Mouse (Mus musculus) olfactory bulb, adult 2 months (tissue): ENCODE results near the gene Slc25a42. TPM values are rescaled to one million over a fixed set of nuclear protein-coding genes. Genes with fewer than 3 reads are reported as not detected.

Experiments
- H3K27ac ChIP-seq: fragments of 200-500 bp; 2 replicates; pipeline ENCODE4 v1.5.1; 2012; ENCODE audit warnings: low read depth, low read length; ENCODE audit not compliant: insufficient read depth
- H3K4me1 ChIP-seq: fragments of 200-500 bp; 2 replicates; pipeline ENCODE4 v1.6.1; 2012; ENCODE audit warnings: low read length; ENCODE audit not compliant: control insufficient read depth, insufficient read depth
- H3K4me3 ChIP-seq: fragments of 200-500 bp; 2 replicates; pipeline ENCODE4 v1.5.1; 2012; ENCODE audit warnings: mild to moderate bottlenecking, low read depth, low read length, moderate library complexity; ENCODE audit not compliant: insufficient read depth
- CTCF ChIP-seq: fragments of 200-500 bp; IDR thresholded peaks from 2 replicates; pipeline ENCODE4 v1.5.1; 2012; ENCODE audit warnings: low read depth, mild to moderate bottlenecking, low read length, moderate library complexity; ENCODE audit not compliant: insufficient read depth
- POLR2A ChIP-seq: fragments of 200-500 bp; IDR thresholded peaks from 2 replicates; pipeline ENCODE4 v1.6.1; 2012; ENCODE audit warnings: mild to moderate bottlenecking, low read depth, low read length, moderate library complexity; ENCODE audit not compliant: insufficient read depth
- WGBS: fragments of 180-500 bp; shearing (Covaris S2); methylation state at CpG from one replicate; pipeline ENCODE4 v1.1.7; 2018; 5-methylcytosine and 5-hydroxymethylcytosine counted together
- polyA plus RNA-seq: library from polyadenylated mRNA; stranded (reverse); fragments of >200 nt; gene quantifications from 2 replicates; pipeline ENCODE4 v1.2.4, GENCODE M21; 2012; ENCODE audit warnings: low replicate concordance; ENCODE audit not compliant: missing spikeins, insufficient read depth, insufficient read length

The Slc25a42 gene
- polyA plus RNA-seq, 1 experiment: not detected

GRCm38 (mm10) chr8:70181903-70182252, 30.2 kb downstream of the Slc25a42 start:
- WGBS: 69% methylated on average over 2 of the region's 2 CpGs
- Histone ChIP-seq H3K27ac (no peak overlapping the region), H3K4me1 (peaks cover 5% of the 10 kb centered on the region; the same call in 1 of the 2 replicates), H3K4me3 (no peak overlapping the region)
- no peak for TF ChIP-seq POLR2A
- TF ChIP-seq CTCF: no peak

GRCm38 (mm10) chr8:70181212-70181902, 30.7 kb downstream of the Slc25a42 start:
- H3K4me1 ChIP-seq: peaks cover 8% of the 10 kb centered on the region; the same call in 1 of the 2 replicates
- H3K27ac ChIP-seq: no peak overlapping the region
- TF ChIP-seq POLR2A (no peak), CTCF (no peak)
- 89% methylated on average over 16 of the region's 16 CpGs for WGBS
- no peak overlapping the region for H3K4me3 ChIP-seq

- H3K4me3 ChIP-seq: no peak overlapping the region
- no peak for TF ChIP-seq POLR2A
- TF ChIP-seq CTCF: no peak
- WGBS: 90% methylated on average over 4 of the region's 4 CpGs
- H3K4me1 ChIP-seq: peaks cover 15% of the 10 kb centered on the region
- no peak overlapping the region for H3K27ac ChIP-seq
Measured at GRCm38 (mm10) chr8:70179082-70179481, 33.0 kb downstream of the Slc25a42 start.

- Histone ChIP-seq H3K4me1 (peaks cover 20% of the 10 kb centered on the region), H3K27ac (no peak overlapping the region), H3K4me3 (no peak overlapping the region)
- TF ChIP-seq POLR2A: no peak
- no peak for TF ChIP-seq CTCF
- WGBS: 93% methylated on average over 2 of the region's 2 CpGs
Measured at GRCm38 (mm10) chr8:70178231-70178630, 33.9 kb downstream of the Slc25a42 start.

GRCm38 (mm10) chr8:70174079-70174478, 38.0 kb downstream of the Slc25a42 start:
- WGBS: 38% methylated on average over 7 of the region's 7 CpGs
- Histone ChIP-seq H3K4me1 (peaks cover 21% of the 10 kb centered on the region), H3K4me3 (peak overlapping the region; percentile 27), H3K27ac (peak overlapping the region; percentile 93)
- TF ChIP-seq POLR2A (no peak), CTCF (no peak)

- no peak overlapping the region; the same call in 1 of the 2 replicates for H3K4me3 ChIP-seq
- peak overlapping the region; percentile 93; the same call in 1 of the 2 replicates for H3K27ac ChIP-seq
- TF ChIP-seq CTCF (no peak), POLR2A (no peak)
- 54% methylated on average over 5 of the region's 5 CpGs for WGBS
- peaks cover 21% of the 10 kb centered on the region for H3K4me1 ChIP-seq
Measured at GRCm38 (mm10) chr8:70173320-70173719, 38.8 kb downstream of the Slc25a42 start.

- TF ChIP-seq CTCF (no peak), POLR2A (peak; percentile 79)
- Histone ChIP-seq H3K4me3 (peak within 1 kb of the TSS; percentile 76), H3K4me1 (peaks cover 19% of the 10 kb centered on the region), H3K27ac (no peak within 1 kb of the TSS)
- under 1% methylated on average over 27 of the region's 27 CpGs for WGBS
Measured at GRCm38 (mm10) chr8:70172043-70172681, 39.9 kb downstream of the Slc25a42 start, which contains the start of gene Tmem161a. Tmem161a (plus strand) TSS chr8:70172356.

GRCm38 (mm10) chr8:70171240-70171639, 40.9 kb downstream of the Slc25a42 start:
- TF ChIP-seq POLR2A (no peak), CTCF (no peak)
- WGBS: 93% methylated on average over 7 of the region's 7 CpGs
- Histone ChIP-seq H3K4me1 (peaks cover 22% of the 10 kb centered on the region), H3K4me3 (no peak overlapping the region), H3K27ac (no peak overlapping the region)

- H3K4me3 ChIP-seq: no peak overlapping the region
- no peak overlapping the region for H3K27ac ChIP-seq
- TF ChIP-seq POLR2A (no peak), CTCF (no peak)
- peaks cover 22% of the 10 kb centered on the region for H3K4me1 ChIP-seq
- WGBS: 81% methylated on average over 3 of the region's 3 CpGs
Measured at GRCm38 (mm10) chr8:70170748-70171147, 41.4 kb downstream of the Slc25a42 start.
